Mouse (Mus musculus) liver, adult 2 months (tissue): ENCODE results near the gene Bdh2. TPM values are rescaled to one million over a fixed set of nuclear protein-coding genes. Genes with fewer than 3 reads are reported as not detected.
A peak's percentile ranks its signal among the peaks of the same experiment; 100 is the strongest.

ENCODE experiments used
- DNase-seq: peaks from one replicate; pipeline ENCODE4 v3.0.0-alpha.2; 2011; ENCODE audit warnings: low read depth, low spot score; ENCODE audit errors: extremely low read depth
- H3K27ac ChIP-seq: fragments of 200-500 bp; replicated peaks from 2 replicates; pipeline ENCODE4 v1.5.1; 2012; ENCODE audit warnings: low read depth, mild to moderate bottlenecking, control low read depth, inconsistent platforms, low read length; ENCODE audit not compliant: insufficient read depth
- H3K27me3 ChIP-seq: fragments of 200-500 bp; 2 replicates; pipeline ENCODE4 v1.6.1; 2012; ENCODE audit warnings: mild to moderate bottlenecking, moderate library complexity, low read length, inconsistent platforms; ENCODE audit not compliant: control insufficient read depth, insufficient read depth
- H3K36me3 ChIP-seq: fragments of 200-500 bp; 2 replicates; pipeline ENCODE4 v1.6.1; 2012; ENCODE audit warnings: low read length, inconsistent platforms; ENCODE audit not compliant: control insufficient read depth, insufficient read depth
- H3K4me1 ChIP-seq: fragments of 200-500 bp; 2 replicates; pipeline ENCODE4 v1.6.1; 2011; ENCODE audit warnings: low read length; ENCODE audit not compliant: control insufficient read depth, insufficient read depth
- H3K4me3 ChIP-seq: fragments of 200-500 bp; 2 replicates; pipeline ENCODE4 v1.5.1; 2011; ENCODE audit warnings: low read depth, mild to moderate bottlenecking, control low read depth, low read length, moderate library complexity; ENCODE audit not compliant: insufficient read depth
- H3K79me2 ChIP-seq: fragments of 200-500 bp; 2 replicates; pipeline ENCODE4 v1.6.1; 2012; ENCODE audit warnings: inconsistent platforms, mild to moderate bottlenecking, low read length, moderate library complexity; ENCODE audit not compliant: control insufficient read depth, insufficient read depth
- H3K9ac ChIP-seq: fragments of 200-500 bp; 2 replicates; pipeline ENCODE4 v1.6.1; 2012; ENCODE audit warnings: low read depth, mild to moderate bottlenecking, control low read depth, inconsistent platforms, low read length
- CTCF ChIP-seq: fragments of 200-500 bp; IDR thresholded peaks from 2 replicates; pipeline ENCODE4 v1.5.1; 2011; ENCODE audit warnings: low read depth, low read length, control low read depth
- POLR2A ChIP-seq: fragments of 200-500 bp; IDR thresholded peaks from 2 replicates; pipeline ENCODE4 v1.6.1; 2011; ENCODE audit warnings: low read length, control low read depth; ENCODE audit not compliant: insufficient read depth; ENCODE audit errors: extremely low read depth
- WGBS: fragments of 180-500 bp; shearing (Covaris S2); methylation state at CpG from one replicate; pipeline ENCODE4 v1.1.7; 2018; 5-methylcytosine and 5-hydroxymethylcytosine counted together
- polyA plus RNA-seq: library from polyadenylated mRNA; depleted of rRNA; stranded (reverse); fragments of >200 nt; gene quantifications from 2 replicates; pipeline ENCODE4 v1.2.3, GENCODE M21; 2012
- total RNA-seq: library from RNA; depleted of rRNA; stranded (reverse); fragments of >200 nt; gene quantifications from 2 replicates; pipeline ENCODE4 v1.2.3, GENCODE M21; 2014

The Bdh2 gene
- total and polyA plus RNA-seq, 2 experiments: 14.8 to 15.2 TPM

DNA sequence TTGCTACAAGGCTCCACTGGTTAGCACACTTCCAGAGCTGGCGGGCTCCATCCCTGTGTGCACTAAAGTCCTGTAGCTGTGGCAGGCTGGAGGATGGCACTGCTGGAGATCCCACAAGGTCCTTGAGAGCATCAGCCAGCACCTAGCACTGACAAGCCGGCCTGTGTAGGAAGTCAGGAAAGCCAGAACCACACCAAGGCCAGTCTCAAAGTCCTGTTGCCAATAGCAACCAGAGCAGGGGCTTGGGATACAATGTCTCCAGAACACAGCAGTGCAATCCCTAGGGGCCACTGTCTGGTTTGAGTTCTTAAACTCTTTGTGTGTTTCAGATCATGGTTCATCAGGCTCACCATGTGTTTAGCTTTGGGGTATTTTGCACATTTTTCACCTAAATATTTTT, 33.8 kb downstream of the Bdh2 start:
- Histone ChIP-seq H3K79me2 (no peaks in the 10 kb centered on the region), H3K36me3 (no peaks in the 10 kb centered on the region), H3K9ac (no peak overlapping the region), H3K27me3 (no peaks in the 10 kb centered on the region), H3K4me3 (no peak overlapping the region), H3K27ac (no peak overlapping the region), H3K4me1 (peaks cover 4% of the 10 kb centered on the region)
- DNase-seq: peak; percentile 24
- 44% methylated on average over 2 of the region's 2 CpGs for WGBS
- TF ChIP-seq CTCF (no peak), POLR2A (no peak)

DNA sequence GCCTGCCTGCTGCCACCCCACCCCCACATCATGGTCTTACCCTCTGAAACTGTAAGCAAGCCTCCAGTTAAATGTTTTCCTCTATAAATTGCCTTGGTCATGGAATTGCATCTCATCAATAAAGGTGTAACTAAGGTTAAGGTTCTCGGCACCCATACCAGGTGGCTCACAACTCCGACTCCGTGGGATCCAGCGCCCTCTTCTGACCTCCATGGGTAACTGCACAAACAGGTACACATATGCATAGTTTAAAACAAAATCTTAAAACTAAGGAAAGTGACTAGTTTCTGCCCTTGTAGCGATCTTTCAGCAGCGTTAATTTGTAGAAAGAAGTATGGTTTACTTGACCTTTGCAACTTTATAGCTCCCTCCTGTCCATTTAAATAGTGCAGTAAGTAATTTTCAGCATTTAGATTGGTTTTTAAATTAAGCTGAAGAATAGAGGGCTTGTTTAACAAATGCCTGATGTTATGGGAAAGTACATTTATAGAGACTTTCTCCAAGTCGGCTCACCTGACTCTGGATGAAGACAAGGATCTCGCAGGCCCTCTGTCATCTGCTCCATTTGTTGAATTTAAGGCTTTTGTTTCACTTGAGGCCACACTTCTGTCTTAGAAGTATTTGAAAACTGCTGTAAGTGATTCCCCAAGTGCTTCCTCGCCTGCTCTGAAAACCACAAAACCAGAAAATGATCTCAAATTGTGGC, 34.9 kb downstream of the Bdh2 start:
- H3K27me3 ChIP-seq: no peaks in the 10 kb centered on the region
- TF ChIP-seq CTCF (peak; percentile 15; the same call in 1 of the 2 replicates), POLR2A (no peak)
- no peak overlapping the region for H3K9ac ChIP-seq
- no peaks in the 10 kb centered on the region for H3K36me3 ChIP-seq
- WGBS: 90% methylated on average over 9 of the region's 9 CpGs
- H3K4me1 ChIP-seq: peaks cover 4% of the 10 kb centered on the region
- no peaks in the 10 kb centered on the region for H3K79me2 ChIP-seq
- H3K27ac ChIP-seq: no peak overlapping the region
- no peak overlapping the region for H3K4me3 ChIP-seq
- no peak for DNase-seq

DNA sequence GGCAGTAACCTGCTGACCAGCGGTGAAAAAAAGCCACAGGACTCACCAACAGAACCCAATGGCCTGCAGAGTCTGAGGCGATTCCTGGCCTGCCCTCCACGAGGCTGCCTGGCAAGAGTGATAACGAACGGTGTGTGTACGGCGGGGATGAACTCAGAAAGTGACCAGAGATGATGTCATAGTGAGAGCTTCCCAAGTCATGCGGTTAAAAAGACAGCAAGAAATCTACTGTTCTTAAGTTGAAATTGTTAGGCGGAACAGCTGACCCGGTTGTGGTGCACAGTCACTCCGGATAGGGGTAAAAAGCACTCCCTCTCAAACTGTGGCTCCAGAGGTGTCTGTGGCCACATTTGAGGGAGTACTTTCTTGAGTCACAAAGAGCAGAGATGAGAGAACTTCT, 37.3 kb downstream of the Bdh2 start:
- no peaks in the 10 kb centered on the region for H3K27me3 ChIP-seq
- WGBS: 81% methylated on average over 11 of the region's 11 CpGs
- H3K36me3 ChIP-seq: no peaks in the 10 kb centered on the region
- peaks cover 8% of the 10 kb centered on the region for H3K4me1 ChIP-seq
- H3K9ac ChIP-seq: no peak overlapping the region
- DNase-seq: no peak
- TF ChIP-seq CTCF (no peak), POLR2A (no peak)
- no peak overlapping the region for H3K4me3 ChIP-seq
- no peaks in the 10 kb centered on the region for H3K79me2 ChIP-seq
- no peak overlapping the region for H3K27ac ChIP-seq

DNA sequence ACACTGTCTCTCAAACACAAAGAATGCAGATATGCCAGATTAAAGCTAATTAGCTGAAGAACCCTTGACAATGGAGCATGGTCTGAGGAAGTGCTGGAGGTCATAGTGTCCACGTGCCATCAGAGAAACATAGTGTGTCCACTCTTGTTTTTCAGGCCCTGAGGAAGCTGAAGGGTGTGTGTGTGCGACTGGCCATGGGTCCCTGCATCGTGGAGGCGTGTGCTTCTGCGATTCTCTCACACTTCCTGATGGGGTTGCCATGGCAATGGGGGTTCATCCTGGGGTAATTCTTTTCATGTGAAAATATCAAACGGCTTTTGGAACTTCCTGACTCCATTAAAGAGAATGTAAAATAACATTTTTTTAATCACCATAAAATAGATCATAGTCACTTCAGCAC, 43.3 kb downstream of the Bdh2 start:
- Histone ChIP-seq H3K79me2 (no peaks in the 10 kb centered on the region), H3K36me3 (no peaks in the 10 kb centered on the region), H3K4me3 (no peak overlapping the region), H3K27ac (no peak overlapping the region), H3K27me3 (no peaks in the 10 kb centered on the region), H3K9ac (no peak overlapping the region), H3K4me1 (peaks cover 3% of the 10 kb centered on the region; the same call in 1 of the 2 replicates)
- DNase-seq: no peak
- WGBS: 67% methylated on average over 6 of the region's 6 CpGs
- no peak for TF ChIP-seq CTCF
- no peak for TF ChIP-seq POLR2A

DNA sequence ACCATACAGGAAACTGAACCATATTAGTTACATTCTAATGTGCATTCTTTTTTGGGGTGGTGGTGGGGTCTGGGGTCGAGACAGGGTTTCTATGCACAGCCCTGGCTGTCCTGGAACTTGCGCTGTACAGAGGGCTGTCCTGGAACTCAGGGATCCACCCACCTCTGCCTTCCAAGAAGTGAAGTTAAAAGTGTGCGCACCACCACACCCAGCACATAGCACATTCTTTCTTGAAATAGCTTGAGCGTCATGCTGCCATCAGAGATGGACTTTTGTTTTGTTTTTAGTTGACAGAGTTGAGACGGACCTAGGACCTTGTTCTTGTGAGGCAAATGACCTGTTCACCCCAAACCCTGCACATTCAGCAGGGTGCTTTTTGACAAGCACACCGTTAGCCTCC, 46.2 kb downstream of the Bdh2 start:
- DNase-seq: peak; percentile 46

DNA sequence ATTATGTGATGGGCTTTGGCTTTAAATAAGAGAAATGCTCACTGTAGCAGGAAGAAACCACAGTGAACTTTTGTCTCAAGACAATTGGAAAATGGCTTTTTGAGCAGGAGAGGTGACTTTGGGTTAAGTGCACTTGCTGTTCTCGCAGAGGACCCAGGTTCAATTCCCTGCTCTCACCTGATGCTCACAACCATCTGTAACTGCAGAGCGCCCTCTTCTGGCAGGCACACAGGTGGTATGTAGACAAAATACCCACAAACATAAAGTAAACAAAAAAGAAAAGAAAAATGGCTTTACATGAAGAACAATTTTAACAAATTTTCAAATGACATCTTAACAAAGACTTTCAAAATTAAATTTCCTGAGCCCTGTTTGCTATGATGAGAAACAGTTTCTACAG, 46.6 kb downstream of the Bdh2 start:
- Histone ChIP-seq H3K4me1 (no peaks in the 10 kb centered on the region), H3K27ac (no peak overlapping the region), H3K27me3 (no peaks in the 10 kb centered on the region), H3K4me3 (no peak overlapping the region), H3K36me3 (no peaks in the 10 kb centered on the region), H3K9ac (no peak overlapping the region), H3K79me2 (no peaks in the 10 kb centered on the region)
- WGBS: 72% methylated on average over 2 of the region's 2 CpGs
- DNase-seq: peak; percentile 39
- TF ChIP-seq POLR2A (no peak), CTCF (peak; percentile 62)

More for the DNA sequence above, 46.2 kb downstream of the Bdh2 start:
- Histone ChIP-seq H3K9ac (no peak overlapping the region), H3K4me3 (no peak overlapping the region), H3K36me3 (no peaks in the 10 kb centered on the region), H3K4me1 (no peaks in the 10 kb centered on the region), H3K27me3 (no peaks in the 10 kb centered on the region), H3K79me2 (no peaks in the 10 kb centered on the region), H3K27ac (no peak overlapping the region)
- WGBS: 57% methylated on average over 6 of the region's 6 CpGs
- TF ChIP-seq CTCF (no peak), POLR2A (no peak)
